Mouse (Mus musculus) thymus, adult 2 months (tissue): Measurements from ENCODE around the gene Nek8.

Source experiments
- CTCF ChIP-seq: fragments of 200-500 bp; IDR thresholded peaks from 2 replicates; pipeline ENCODE4 v1.5.1; 2012; ENCODE audit warnings: mild to moderate bottlenecking, control low read depth, low read length, moderate library complexity, borderline replicate concordance; ENCODE audit not compliant: control insufficient read depth, poor library complexity, insufficient read depth; ENCODE audit errors: extremely low read depth
- POLR2A ChIP-seq: fragments of 200-500 bp; IDR thresholded peaks from 2 replicates; pipeline ENCODE4 v1.6.1; 2012; ENCODE audit warnings: mild to moderate bottlenecking, low read length, control low read depth, moderate library complexity; ENCODE audit not compliant: control insufficient read depth, poor library complexity, insufficient read depth; ENCODE audit errors: extremely low read depth

DNA sequence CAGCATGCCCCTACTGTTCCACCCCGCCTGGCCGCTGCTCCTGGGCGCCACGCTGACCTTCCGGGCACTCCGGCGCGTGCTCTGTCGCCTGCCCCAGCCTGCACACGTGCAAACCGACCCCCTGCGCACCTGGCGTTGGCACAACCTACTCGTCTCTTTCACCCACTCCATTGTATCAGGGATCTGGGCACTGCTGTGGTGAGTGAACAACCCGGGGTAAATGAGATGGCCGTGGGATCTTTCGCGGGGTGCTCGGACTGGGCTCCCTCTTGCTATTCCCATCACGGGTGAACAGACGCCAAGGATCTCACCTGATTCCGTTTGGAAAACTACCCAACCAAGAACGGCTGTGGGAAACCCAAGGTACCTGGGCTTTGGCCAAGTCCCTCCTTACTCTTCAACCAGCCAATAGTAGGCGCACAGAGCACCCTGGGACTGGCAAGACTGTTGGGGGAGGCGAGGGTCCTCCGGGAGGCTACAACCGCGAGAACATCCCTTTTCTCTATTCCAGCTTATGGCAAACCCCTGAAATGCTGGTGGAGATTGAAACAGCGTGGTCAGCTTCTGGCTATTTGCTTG is 2.5 kb upstream of the Nek8 start:
- TF ChIP-seq CTCF, result no peak
- TF ChIP-seq POLR2A, result no peak
